Mouse (Mus musculus) adrenal gland, postnatal 10 days (tissue): ENCODE measurements around the gene Galnt10. TPM values are rescaled to one million over a fixed set of nuclear protein-coding genes. Genes with fewer than 3 reads are reported as not detected.

ENCODE experiments used
- DNase-seq: peaks from one replicate; pipeline ENCODE4 v3.0.0; 2021; ENCODE audit warnings: mixed read lengths
- total RNA-seq, 2 experiments: library from RNA; stranded (reverse); gene quantifications; 2 replicates each; pipeline ENCODE4 v1.2.3; 2021

Galnt10 gene
- total RNA-seq, 2 experiments from 2014 or later = 31.7 to 33.5 TPM

DNA sequence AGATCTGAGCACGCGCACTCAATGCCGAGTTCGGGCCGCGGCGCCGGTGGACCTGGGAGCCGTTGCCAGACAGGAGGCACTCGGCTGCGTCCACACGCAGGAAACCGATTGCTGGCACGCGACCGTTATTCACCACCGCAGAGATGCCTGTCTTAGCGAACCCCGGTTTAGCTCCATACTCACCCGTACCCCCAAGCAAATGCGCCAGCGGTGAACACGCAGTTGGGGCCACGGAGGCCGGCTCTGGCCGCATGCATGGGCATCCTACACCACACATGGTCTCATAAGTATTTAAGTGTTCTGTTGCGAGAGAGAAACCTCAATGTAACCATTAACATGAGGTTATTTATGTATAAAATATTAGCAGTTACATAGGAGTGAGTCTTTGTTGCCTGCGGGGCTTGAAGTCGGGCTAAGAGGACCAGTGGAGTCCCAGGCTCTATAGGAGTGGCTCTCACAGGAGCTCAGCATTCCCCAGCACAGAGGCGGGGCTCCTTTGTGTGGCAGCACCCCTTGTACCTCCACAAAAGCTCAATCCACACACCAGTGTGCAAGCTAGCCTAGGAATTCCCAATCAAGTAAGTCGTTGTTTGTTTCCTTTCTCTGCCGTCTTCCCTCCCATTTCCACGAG is 182.8 kb downstream of the Galnt10 start:
- peak; percentile 32 for DNase-seq

DNA sequence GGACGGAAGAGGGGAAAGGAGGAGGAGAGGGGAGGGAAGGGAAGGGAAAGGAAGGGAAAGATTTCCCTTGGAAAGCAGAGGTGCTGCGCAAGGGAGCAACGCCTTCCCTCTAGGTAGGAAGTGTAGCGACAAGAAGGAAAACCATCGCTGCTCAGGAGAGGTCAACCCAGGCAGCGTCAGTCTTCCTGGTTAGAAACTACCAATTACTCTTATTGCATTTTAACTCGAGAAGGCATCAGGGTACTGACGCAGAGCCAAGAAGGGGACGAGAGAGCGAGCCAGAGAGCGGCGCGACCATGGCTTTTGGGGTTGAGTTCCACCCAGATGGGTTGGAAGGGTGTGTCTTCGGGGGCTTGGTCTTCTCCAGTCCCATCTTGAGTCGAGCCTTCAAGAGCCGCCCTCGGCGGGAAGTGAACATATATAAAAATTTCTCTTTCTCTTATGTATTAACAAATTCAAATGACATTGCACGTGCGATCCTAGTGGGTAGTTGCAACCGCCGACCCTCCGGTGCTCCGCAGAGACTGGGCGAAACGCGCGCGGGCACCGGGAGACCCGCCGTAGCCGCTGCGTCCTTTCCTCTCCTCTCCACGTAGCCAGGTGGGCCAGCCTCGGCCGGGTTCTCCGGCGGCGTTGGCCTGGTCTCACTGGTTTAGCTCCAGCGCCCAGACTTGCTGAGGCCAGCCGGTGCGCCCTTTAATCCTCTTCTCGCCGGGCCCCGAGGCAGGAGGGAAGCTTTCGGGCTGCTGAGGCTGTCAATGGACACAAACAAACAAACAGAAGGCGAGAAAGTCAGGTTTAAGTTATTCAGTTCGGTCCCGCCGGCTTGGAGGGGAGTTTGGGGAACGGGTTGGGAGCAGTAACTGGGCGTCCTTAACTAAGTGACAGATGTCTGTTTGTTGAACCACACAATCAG is 184.0 kb downstream of the Galnt10 start:
- DNase-seq = no peak

- no peak for DNase-seq
Observed at GRCm38 (mm10) chr11:57829871-57830775, 184.9 kb downstream of the Galnt10 start.

- DNase-seq = no peak
Observed at GRCm38 (mm10) chr11:57831281-57831781, 186.1 kb downstream of the Galnt10 start.

GRCm38 (mm10) chr11:57831861-57832260 is 186.6 kb downstream of the Galnt10 start:
- DNase-seq = peak; percentile 22

- no peak for DNase-seq
Observed at GRCm38 (mm10) chr11:57832552-57833201, 187.4 kb downstream of the Galnt10 start, which contains the start of gene Hand1. TSS of gene Hand1 (minus strand) at chr11:57832818.

- DNase-seq = peak; percentile 23
Observed at GRCm38 (mm10) chr11:57833296-57833977, 188.2 kb downstream of the Galnt10 start.

DNA sequence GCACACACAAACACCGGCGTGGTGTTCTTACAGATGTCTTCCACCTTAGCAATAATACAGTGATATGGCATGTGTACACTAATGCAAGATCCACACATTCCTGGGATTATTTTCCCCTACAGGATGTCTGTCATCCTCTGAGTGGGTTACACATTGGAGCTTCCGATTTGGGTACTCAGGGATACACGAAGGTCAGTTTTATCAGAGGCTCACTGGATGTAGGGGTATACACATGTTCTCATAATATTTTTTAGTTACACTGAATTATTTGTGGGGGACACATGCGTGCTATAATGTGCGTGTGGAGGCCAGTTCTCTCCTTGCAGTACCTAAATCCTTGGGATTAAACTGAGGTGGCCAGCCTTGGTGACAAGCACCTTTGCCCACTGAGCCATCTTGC is 188.8 kb downstream of the Galnt10 start:
- no peak for DNase-seq

DNA sequence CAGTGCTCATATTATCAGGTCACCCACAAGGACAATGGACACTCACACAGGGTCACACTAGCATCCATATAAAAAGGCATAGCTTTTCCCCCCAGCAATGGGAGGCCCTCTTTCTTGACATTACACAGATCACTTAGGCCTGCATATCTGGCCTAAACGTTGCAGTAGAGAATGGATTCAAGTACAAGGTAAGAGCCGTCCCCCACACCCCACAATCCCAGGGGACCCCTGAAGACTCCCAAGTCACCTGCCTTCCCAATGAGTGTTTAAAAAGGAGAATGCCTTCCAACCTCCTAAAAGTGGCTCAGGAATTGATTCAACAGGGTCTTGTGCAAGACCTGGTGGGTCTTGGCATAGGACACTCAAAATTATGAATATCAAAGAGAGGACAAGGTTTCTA is 190.1 kb downstream of the Galnt10 start:
- no peak for DNase-seq

DNA sequence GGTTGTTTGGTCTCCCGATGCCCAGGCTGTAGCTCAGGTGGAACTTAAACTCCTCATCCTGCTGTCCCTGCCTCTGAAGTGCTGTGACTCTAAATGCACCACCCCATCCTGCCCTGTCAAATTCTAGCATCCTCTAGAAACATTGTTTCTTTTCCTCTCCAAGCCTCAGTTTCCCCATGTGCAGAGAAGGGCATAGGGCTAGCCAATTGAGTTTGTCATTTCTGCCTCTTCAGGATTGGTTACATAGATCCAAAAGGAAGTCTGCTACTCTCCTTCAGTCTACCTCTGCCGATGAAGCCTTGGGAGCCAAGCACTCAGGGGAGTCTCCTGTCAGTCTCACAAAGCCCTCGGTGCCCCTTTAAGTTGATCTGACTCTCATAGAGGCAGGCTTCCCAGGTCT is 190.7 kb downstream of the Galnt10 start:
- no peak for DNase-seq

GRCm38 (mm10) chr11:57836401-57836800 is 191.2 kb downstream of the Galnt10 start:
- DNase-seq = no peak

Other genes starting within 250 kb of the Galnt10 start
- gene Fam114a2, start 126.8 kb upstream of the Galnt10 start, total RNA-seq = 10 to 100 TPM; 45.7 to 47.6 TPM
- 10 to 100 TPM; 28.1 to 32.0 TPM for gene Mfap3, start 126.8 kb upstream of the Galnt10 start, total RNA-seq
- 10 to 100 TPM; 36.4 to 36.6 TPM for gene Sap30l, start 156.2 kb downstream of the Galnt10 start, total RNA-seq
- gene Hand1, start 187.4 kb downstream of the Galnt10 start, total RNA-seq = 10 to 100 TPM; 10.2 to 17.2 TPM